Mouse (Mus musculus) limb, embryonic 10.5 days (tissue): ENCODE data around the gene Rhbg. TPM values are rescaled to one million over a fixed set of nuclear protein-coding genes. Genes with fewer than 3 reads are reported as not detected.

Experiments
- DNase-seq: peaks from one replicate; pipeline ENCODE4 v3.0.0-alpha.2; 2017; ENCODE audit warnings: low spot score
- H3K27ac ChIP-seq: fragments of 300-500 bp; sonication (generic); 2 replicates; pipeline ENCODE4 v1.5.1; 2016; ENCODE audit warnings: mild to moderate bottlenecking
- H3K27me3 ChIP-seq: fragments of 300-500 bp; sonication (generic); 2 replicates; pipeline ENCODE4 v1.6.1; 2016; ENCODE audit warnings: low read depth, mild to moderate bottlenecking; ENCODE audit not compliant: poor library complexity, severe bottlenecking
- H3K36me3 ChIP-seq: fragments of 300-500 bp; sonication (generic); 2 replicates; pipeline ENCODE4 v1.6.1; 2016; ENCODE audit warnings: mild to moderate bottlenecking, moderate library complexity
- H3K4me1 ChIP-seq: fragments of 300-500 bp; sonication (generic); 2 replicates; pipeline ENCODE4 v1.6.1; 2016
- H3K4me3 ChIP-seq: fragments of 300-500 bp; sonication (generic); 2 replicates; pipeline ENCODE4 v1.5.1; 2016; ENCODE audit warnings: mild to moderate bottlenecking, moderate library complexity
- H3K9me3 ChIP-seq: fragments of 300-500 bp; sonication (generic); replicated peaks from 2 replicates; pipeline ENCODE4 v1.6.1; 2016; ENCODE audit warnings: mild to moderate bottlenecking
- WGBS: fragments of 180-500 bp; shearing (Covaris S2); methylation state at CpG from one replicate; pipeline ENCODE4 v1.1.7; 2016; 5-methylcytosine and 5-hydroxymethylcytosine counted together
- polyA plus RNA-seq: library from polyadenylated mRNA; unstranded; fragments of >200 nt; fragmentation: Nextera tagmentation; extraction: Ambion mirVana; gene quantifications from 2 replicates; pipeline ENCODE4 v1.2.1, GENCODE M21; 2016

The Rhbg gene
- polyA plus RNA-seq, 1 experiment from 2014 or later: 0.34 TPM

DNA sequence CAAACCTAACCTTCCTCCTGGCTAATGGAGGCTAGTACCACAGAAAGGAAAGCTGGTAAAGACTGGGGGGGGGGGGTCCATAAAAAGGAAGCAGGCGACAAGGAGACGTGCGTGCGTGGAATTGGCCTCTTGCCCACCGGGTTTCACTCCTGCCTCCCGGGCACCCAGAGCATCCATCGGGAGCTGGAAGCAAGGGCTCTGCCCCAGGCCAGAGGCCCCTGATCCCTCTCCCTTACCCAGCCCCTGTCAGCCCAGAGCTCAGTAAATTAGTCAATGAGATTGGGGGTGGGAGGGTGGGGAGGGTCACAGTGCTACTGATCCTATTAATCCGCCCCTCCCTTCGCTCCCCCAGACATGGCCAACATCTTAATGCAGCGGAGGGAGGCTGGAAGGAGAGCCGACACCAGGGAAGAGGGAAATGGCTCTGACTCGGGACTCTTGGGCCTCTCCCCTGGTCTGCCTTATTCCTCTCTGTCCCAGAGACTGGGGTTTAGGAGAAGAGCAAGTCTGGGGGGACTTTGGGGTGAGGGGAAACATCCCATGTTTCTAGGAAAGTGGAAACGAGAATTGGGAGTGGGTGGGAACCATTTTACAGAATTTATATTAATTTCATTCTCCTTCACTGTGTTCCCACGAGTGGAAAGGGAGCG, 46.9 kb downstream of the Rhbg start:
- no peak overlapping the region for H3K27ac ChIP-seq
- H3K27me3 ChIP-seq: peaks cover 100% of the 10 kb centered on the region
- H3K4me3 ChIP-seq: no peak overlapping the region
- H3K4me1 ChIP-seq: peaks cover 19% of the 10 kb centered on the region
- no peaks in the 10 kb centered on the region for H3K9me3 ChIP-seq
- no peak for DNase-seq
- 2% methylated on average over 15 of the region's 15 CpGs for WGBS
- H3K36me3 ChIP-seq: no peaks in the 10 kb centered on the region

DNA sequence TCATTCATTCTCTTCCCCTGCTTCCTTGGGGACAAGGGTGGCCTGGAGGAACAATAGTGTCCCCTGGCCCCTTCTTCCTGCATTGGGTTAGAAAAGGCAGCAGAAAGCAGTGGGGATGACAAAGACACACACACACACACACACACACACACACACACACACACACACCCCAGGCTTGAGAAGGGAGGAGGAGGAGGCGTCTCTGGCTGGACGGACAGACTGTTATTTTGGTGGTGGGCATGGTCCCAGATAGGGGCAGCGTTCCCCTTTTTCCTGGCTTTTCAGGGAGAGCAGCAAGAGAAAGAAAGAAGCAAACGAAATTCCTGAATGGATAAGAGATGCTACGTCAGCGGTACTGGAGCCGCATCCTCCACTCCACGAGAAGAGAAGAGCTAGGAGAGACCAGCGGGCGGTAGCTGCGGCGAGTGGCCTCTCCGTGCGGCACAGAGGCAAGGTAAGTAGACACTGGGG, 47.6 kb downstream of the Rhbg start:
- no peaks in the 10 kb centered on the region for H3K36me3 ChIP-seq
- peaks cover 19% of the 10 kb centered on the region for H3K4me1 ChIP-seq
- no peak for DNase-seq
- 2% methylated on average over 14 of the region's 14 CpGs for WGBS
- H3K4me3 ChIP-seq: no peak overlapping the region
- peaks cover 100% of the 10 kb centered on the region for H3K27me3 ChIP-seq
- H3K27ac ChIP-seq: no peak overlapping the region
- H3K9me3 ChIP-seq: no peaks in the 10 kb centered on the region

DNA sequence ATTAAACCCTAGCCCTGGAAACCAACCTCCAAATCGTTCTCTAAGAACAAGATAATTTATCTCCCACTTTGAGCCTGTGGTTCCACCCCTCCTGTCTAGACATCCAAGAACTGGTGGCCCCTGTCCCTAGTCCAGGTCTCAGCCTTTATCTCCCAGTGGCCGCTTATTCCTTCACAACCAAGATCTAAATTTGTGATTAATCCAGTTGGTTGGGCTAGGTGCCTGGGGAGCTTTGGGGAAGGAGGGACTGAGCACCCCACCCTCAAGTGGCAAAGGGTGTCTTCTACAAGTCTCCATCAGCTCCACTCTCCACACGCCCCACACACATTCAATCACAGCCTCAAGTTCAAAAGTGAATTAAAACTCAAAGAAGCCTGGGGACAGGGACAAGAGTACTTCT, 48.0 kb downstream of the Rhbg start:
- Histone ChIP-seq H3K36me3 (no peaks in the 10 kb centered on the region), H3K27me3 (peaks cover 100% of the 10 kb centered on the region), H3K4me3 (no peak overlapping the region), H3K4me1 (peaks cover 19% of the 10 kb centered on the region), H3K9me3 (no peaks in the 10 kb centered on the region), H3K27ac (no peak overlapping the region)
- no peak for DNase-seq
- 6% methylated on average over 3 of the region's 3 CpGs for WGBS

DNA sequence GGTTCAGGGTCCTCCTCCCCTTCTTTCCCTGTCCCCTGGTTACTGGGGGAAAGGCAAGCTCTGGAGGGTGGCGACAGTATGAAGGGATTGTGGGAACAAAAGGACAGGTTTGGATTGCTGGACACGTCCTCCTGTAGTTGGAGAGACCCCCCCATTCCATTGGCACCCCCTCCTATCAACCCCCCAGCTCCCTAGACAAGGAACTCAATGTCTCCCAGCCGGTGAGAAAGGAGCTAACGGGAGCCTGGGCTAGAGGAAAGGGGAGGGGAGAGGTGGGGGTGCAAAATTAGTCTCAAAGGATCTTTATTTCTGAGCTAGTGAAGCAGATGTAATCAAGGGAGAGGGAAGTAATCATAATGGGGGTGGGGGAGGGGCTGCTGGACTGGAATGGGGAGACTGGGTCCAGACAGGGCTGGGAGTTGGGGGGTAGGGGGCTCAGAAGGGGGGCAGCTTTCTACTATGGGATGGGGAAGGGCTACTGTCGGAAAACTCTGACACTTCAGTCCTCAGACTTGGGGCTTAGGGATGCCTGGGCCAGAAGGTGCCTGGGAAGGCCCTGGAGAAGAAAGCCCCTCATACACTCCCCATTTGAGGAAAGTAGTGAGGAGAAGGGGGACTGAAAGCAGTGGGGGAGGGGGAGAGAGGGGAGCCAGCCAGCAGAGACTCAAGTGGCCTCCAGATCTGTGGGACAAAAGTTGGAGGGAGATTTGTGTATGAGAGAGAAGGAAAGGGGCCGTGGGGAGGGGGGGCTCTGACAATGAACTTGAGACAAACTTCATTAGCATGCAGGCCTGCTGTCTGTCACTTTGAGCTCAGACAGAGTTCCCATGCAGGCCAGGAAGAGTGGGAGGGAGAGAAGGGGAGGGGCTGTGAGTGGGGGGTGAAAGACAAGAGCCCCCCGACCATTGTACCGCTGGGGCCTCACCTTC, 48.7 kb downstream of the Rhbg start:
- Histone ChIP-seq H3K27ac (no peak overlapping the region), H3K36me3 (no peaks in the 10 kb centered on the region), H3K4me3 (no peak overlapping the region), H3K4me1 (peaks cover 21% of the 10 kb centered on the region), H3K27me3 (peaks cover 100% of the 10 kb centered on the region), H3K9me3 (no peaks in the 10 kb centered on the region)
- WGBS: 1% methylated on average over 8 of the region's 8 CpGs
- no peak for DNase-seq

DNA sequence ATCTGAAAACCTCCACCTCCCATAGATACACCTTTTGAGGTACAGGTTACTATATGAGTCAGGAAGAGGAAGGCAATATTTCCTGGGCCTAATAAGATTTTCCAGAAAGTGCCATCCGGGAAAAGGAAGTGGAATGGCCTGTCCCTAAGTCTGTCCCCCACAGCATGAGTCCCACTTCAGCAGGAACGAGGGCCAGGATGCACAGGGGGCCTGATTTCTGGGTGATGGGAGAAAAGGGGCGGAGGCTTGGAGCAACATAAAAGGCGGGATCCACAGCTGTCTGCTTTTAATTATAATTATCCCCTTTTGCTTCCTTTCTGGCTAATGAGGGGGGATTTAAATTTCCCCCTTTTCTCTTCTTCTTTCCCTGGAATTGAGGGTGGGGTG, 49.3 kb downstream of the Rhbg start:
- no peak overlapping the region for H3K4me3 ChIP-seq
- peaks cover 100% of the 10 kb centered on the region for H3K27me3 ChIP-seq
- H3K36me3 ChIP-seq: no peaks in the 10 kb centered on the region
- H3K27ac ChIP-seq: no peak overlapping the region
- WGBS: 3% methylated on average over 4 of the region's 4 CpGs
- H3K4me1 ChIP-seq: peaks cover 28% of the 10 kb centered on the region
- no peaks in the 10 kb centered on the region for H3K9me3 ChIP-seq
- no peak for DNase-seq

DNA sequence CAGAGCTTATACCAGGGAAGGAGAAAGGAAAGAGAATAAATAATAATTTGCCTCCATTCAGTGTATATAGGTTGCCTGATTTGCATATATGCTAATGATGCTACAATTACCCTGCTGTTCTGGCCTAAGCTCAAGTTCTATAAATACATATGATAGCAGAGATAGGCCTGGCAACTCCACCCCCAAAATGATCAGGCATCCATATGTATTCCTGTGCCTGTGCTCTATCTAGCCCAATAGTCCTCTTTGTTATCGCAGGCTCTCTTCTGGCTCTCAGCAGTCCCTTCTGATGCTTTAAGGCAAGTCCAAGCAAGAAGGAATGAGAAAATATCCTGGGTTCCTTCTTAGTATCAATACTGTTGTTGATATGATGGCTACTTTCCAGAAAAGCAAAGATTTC, 49.8 kb downstream of the Rhbg start:
- Histone ChIP-seq H3K9me3 (no peaks in the 10 kb centered on the region), H3K27ac (no peak overlapping the region), H3K4me1 (peaks cover 28% of the 10 kb centered on the region), H3K27me3 (peaks cover 100% of the 10 kb centered on the region), H3K4me3 (no peak overlapping the region), H3K36me3 (no peaks in the 10 kb centered on the region)
- WGBS: 16% methylated on average over 1 of the region's 1 CpGs
- DNase-seq: no peak

DNA sequence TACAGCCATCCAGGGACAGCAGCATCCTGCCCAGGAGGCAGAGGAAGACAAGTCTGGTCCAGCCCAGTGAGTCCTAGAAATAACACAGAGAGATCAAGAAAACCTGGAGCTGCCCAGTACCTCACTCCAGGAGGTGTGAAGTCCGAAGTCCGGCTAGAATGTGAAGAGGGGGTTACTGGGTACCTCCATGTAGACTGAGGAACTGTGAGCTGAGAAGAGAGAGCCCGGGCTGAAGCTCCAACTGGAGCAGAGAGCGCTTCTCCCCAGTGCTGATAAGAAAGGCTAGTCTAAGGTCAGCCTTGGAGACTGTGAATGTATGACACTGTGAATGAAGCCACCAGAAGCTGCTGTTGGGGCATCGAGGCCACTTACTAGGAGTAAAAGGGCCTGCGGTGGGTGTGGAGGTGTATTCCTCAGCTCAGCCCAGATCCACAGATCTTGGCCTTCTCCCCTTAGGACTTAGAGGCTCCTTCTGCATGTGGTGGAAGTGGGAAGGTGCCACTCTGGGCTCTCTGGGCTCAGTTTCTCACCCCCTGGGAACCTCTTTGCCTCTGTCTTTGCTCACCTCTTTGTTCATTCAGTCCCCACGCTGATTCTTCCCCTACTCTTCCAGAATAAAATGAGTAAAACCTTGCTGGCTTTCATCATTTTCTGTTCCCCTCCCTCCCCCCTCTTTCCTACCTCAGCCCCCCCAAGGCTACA, 50.4 kb downstream of the Rhbg start:
- H3K4me1 ChIP-seq: peaks cover 24% of the 10 kb centered on the region
- no peak overlapping the region for H3K4me3 ChIP-seq
- no peaks in the 10 kb centered on the region for H3K9me3 ChIP-seq
- DNase-seq: no peak
- 4% methylated on average over 7 of the region's 7 CpGs for WGBS
- H3K27me3 ChIP-seq: peaks cover 100% of the 10 kb centered on the region
- H3K27ac ChIP-seq: no peak overlapping the region
- H3K36me3 ChIP-seq: no peaks in the 10 kb centered on the region

DNA sequence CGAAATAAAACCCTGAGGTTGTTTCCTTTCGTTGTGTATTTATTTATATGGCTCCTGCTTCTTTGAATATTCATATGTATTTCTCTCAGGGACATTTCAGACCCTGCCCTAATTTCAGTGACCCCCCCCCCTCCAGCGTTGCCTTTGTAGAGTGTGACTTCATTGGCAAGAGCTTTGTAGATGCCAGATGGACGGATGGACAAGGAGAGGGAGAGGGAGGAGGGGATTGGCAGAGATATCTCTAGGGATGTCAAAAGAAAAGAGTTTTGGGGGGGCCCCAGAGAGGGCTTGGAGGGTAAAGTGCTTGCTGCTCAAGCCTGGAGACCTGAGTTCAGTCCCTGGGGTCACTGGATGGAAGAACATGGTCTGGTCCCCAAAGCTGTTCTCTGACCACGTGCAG, 51.1 kb downstream of the Rhbg start:
- H3K27ac ChIP-seq: no peak overlapping the region
- DNase-seq: no peak
- H3K4me3 ChIP-seq: no peak overlapping the region
- H3K4me1 ChIP-seq: peaks cover 27% of the 10 kb centered on the region
- H3K36me3 ChIP-seq: no peaks in the 10 kb centered on the region
- no peaks in the 10 kb centered on the region for H3K9me3 ChIP-seq
- H3K27me3 ChIP-seq: peaks cover 100% of the 10 kb centered on the region
- 11% methylated on average over 5 of the region's 5 CpGs for WGBS

DNA sequence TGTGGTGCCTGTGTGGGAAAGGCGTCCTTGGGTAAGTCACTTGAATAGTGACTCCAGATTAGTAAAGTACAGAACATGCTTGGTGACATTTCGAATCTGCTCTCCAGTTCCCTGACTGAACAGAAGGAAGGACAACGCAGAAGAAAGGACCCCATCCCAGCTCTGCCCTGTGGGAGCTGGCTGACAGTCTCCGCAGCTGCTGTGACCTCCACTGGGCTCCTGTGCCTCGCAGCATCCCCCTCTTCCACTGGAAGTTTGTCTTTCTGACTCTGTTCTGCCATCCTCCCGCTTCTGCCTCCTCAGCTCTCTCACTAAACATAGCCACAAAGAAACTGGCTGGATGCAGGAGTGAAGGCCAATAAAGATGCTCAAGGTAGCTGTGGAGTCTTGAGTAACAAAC, 51.5 kb downstream of the Rhbg start:
- Histone ChIP-seq H3K4me3 (no peak overlapping the region), H3K9me3 (no peaks in the 10 kb centered on the region), H3K4me1 (peaks cover 32% of the 10 kb centered on the region), H3K36me3 (no peaks in the 10 kb centered on the region), H3K27ac (no peak overlapping the region), H3K27me3 (peaks cover 100% of the 10 kb centered on the region)
- 10% methylated on average over 6 of the region's 6 CpGs for WGBS
- no peak for DNase-seq

DNA sequence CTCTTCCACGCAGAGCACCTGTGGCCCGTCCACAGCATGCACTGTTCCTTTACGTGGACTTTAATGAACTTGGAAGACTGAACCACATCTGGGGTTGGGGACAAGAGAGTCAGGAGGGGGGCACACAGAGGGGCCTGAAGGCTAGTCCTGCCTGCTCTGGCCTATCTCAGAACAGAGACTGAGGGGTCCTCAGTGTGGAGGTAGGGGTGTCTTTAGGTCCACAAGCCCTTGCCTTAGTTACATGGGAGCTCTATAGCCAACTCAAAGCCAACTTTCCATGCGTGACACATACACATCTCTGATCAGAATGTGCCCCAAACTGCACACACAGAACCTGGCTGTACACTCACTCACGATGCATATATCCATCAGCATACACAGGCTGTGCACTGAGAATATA, 52.9 kb downstream of the Rhbg start:
- 18% methylated on average over 5 of the region's 5 CpGs for WGBS
- no peak for DNase-seq
- H3K27ac ChIP-seq: no peak overlapping the region
- peaks cover 31% of the 10 kb centered on the region for H3K4me1 ChIP-seq
- H3K36me3 ChIP-seq: no peaks in the 10 kb centered on the region
- no peak overlapping the region for H3K4me3 ChIP-seq
- H3K9me3 ChIP-seq: no peaks in the 10 kb centered on the region
- H3K27me3 ChIP-seq: peaks cover 100% of the 10 kb centered on the region

DNA sequence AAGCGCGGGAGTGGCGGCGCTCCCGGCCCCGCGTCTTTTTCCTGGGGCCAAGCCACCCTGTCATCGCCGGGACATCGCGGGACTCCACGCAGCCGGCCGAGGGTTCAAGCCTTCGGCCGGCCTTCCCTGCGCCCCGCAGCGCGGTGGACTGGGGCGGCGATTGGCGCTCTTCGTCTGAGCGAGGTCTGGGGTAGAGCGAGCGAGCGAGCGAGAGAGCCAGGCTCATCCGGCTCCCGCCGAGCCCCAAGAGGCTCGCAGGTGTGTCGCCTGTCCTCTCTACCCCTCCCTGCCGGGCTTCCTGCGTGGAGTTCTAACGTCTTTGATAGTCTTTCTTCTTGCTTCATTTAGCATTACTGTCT, 53.6 kb downstream of the Rhbg start:
- peaks cover 100% of the 10 kb centered on the region for H3K27me3 ChIP-seq
- H3K4me1 ChIP-seq: peaks cover 29% of the 10 kb centered on the region
- WGBS: under 1% methylated on average over 37 of the region's 37 CpGs
- no peak overlapping the region for H3K27ac ChIP-seq
- H3K9me3 ChIP-seq: no peaks in the 10 kb centered on the region
- no peaks in the 10 kb centered on the region for H3K36me3 ChIP-seq
- DNase-seq: no peak
- peak overlapping the region; percentile 37 for H3K4me3 ChIP-seq

DNA sequence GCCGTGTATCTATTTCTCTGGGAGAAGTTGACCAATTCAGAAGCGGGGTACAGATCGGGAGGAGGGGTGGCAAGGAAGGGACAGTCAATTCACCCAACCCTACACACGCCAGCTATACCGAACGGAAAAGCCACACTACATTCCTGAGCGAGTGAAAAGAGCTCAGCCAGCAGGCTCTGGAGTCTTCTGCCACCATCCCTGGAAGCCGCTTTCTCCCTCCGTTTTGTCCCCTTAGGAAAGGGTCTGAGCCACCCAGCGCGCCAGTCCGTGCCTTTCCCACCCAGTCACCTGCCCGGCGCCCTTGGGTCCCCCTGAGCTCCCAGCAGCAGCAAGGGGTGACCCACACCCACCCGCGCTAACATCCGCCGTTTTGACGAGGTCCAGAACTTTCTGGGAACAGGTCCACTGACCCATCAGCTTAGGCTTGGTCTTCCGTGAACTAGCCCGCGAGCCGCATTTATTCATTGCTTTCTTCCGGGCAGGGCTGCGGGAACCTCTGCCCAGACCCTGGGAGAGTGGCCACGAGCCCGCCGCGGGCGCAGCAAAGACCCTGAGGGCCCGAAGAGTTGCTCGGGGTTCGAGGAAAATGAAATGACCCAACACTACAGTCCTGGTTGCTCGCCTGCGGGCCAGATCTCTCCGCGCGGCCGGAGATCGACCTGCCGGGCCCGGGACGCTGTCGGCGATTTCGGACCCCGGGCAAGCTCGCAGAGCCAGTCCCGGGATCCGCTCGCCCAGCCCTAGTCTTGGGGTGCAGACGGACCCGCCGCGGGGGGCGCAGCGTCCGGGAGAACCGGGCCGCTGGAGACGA, 54.1 kb downstream of the Rhbg start:
- H3K27me3 ChIP-seq: peaks cover 100% of the 10 kb centered on the region
- H3K27ac ChIP-seq: no peak overlapping the region
- no peaks in the 10 kb centered on the region for H3K36me3 ChIP-seq
- no peaks in the 10 kb centered on the region for H3K9me3 ChIP-seq
- DNase-seq: peak; percentile 62
- peak overlapping the region; percentile 37 for H3K4me3 ChIP-seq
- peaks cover 23% of the 10 kb centered on the region for H3K4me1 ChIP-seq
- under 1% methylated on average over 61 of the region's 61 CpGs for WGBS
